Mouse (Mus musculus): ENCODE data around the gene Fpgt.

Gene Fpgt

DNA sequence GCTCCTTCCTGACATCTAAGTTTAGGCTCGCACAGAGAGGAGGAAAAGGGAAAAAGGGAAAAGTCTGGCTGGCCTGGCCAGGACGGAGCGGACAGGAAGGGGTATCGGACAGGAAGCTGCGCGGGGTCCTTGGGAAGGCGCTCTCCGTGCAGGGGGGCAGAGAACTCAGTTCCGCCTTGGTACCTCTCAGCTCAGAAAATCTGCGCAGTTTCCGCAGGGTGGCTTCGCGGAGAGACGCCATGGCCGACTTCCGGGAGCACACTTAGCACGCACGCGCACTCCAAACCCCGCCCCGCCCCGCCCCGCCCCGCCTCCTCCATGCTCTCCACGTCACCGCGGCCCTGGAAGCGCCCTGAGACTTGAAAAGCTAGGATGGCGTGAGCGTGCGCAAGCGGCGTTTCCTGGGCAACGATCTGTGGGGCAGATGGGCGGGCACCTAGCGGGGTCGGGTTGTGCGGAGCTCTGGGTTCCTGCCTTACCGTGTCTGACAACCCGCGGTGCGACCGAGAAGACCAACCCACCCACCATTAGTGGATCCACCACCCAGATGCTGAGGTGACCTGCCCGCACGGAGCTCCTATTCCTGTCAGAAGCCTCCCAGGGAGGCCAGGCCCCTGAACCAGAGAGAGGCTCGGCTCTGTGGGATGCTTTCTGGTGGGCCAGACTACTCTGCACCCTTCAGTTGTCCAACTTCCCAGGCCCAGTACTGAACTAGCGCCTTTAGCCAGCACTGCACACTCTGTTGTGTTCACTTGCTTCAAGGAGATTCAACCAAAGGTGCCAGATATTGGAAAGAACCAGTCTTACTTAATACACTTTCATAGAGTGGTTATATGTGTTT is at the start of gene Fpgt, which contains the start of gene Lrriq3:
Gene Fpgt (minus strand): TSS at position 288 of the 841 bp plus-strand sequence.
Gene Lrriq3 (plus strand): TSS at position 319 of the 841 bp plus-strand sequence.
- peak; percentile 71 to 74 for DNase-seq

DNA sequence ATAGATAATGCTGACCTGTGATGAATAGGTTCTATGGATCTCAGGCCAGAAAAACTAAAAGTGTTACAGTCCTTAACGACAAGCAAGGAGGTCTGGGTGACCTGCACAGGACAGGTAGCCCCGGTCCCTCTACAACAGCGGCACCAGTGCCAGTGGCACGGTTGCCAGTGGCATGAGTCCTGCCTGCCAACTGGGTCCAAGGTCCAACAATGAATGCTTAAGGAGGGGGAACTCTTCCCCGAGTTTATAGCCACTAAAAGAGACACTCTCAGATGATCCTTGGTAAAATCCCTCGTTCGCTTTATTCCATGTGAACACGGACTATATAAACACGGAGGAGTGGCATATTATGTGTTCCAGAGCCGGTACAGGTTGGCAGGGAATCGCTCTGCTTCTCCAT is 47.8 kb upstream of the Fpgt start:
- no peak for DNase-seq

DNA sequence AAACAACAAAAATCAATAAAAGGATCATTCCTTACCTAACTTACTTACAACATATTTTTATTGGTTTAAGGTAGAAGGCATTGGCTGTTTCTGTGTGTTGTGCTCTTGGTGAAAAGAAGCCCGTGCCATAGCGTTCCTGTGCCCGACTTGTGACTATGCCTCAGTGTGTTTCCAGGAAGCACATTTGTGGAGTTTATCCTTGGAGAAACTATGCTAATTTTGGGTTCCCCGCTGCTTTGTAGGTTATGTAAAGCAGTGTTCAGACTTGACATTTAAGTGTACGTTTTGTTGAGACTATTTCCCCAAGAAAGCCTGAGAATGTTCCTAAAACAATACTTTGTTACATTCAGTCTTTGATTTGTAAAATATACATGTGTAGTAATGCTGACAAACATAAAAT is 44.5 kb upstream of the Fpgt start:
- DNase-seq, result no peak

DNA sequence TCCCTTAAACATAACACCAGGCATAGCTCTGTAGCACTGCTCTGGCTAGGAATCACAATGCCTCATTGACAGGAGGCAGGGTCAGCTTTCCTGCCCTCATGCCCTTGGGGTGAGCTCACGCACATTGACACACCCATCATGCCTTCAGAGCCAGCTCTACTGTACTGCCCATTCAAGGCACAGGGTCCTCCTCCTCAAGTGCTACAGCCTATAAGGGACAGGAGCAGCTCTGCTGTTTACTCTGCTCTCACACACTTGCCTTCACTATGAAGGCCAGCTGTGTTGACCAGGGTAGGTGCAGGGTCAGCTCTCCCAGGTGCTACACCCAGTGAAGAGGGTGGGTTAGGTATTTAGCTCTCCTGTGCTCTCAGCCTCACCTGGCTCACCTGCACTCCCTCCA is 12.8 kb upstream of the Fpgt start:
- no peak for DNase-seq

DNA sequence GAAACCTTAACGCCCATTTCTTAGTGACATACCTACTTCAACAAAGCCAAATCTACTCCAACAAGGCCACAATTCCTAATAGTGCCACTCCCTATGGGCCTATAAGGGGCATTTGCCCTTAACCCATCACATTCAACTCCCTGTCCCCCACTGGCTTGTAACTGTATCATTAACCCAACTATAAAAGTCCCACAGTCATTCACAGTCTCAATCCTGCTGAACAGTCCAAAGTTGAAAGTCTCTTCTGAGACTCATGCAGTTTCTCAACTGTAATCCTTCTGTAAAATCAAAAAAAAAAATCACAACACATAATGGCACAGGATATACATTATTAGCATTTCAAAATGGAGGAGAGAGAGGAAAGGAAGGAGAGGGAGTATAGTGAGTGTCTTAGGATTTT is 6.1 kb upstream of the Fpgt start:
- no peak for DNase-seq

DNA sequence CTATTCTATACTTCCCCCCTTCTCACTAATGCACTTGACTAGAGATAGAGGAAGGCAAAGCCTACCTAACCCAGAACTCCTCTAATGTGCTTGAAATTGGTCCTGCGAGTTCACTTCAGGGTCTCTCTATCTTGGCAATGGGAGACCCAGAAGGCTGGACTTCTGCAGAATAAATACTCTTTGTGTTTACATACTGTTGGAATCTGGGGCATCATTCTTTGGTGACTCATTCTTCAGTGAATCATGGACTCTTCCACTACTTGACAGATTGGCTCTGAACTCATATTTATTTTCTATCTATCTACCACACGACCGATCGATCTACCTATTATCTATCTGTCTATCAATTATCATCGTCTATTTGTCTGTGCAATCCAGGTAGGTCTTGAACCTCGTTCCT is 1.1 kb downstream of the Fpgt start:
- no peak for DNase-seq

DNA sequence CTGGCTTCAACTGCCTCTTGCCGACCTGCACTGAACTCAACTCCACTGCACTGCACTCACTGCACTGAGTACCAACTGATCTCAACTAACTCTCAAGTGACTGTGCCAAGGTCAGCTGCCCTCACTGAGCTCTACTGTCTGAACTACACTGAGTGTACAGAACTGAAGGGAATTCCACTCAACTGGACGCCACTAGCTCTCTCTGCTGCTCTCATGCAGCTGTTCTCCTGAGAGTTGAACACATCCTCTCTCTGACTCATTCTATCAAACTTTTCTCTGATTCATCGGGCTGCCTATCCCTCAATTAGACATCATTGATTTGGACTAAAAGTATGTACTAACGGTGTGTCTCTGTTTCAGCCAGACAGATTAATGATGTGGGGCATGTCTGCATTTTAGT is 15.3 kb downstream of the Fpgt start:
- DNase-seq, result no peak

DNA sequence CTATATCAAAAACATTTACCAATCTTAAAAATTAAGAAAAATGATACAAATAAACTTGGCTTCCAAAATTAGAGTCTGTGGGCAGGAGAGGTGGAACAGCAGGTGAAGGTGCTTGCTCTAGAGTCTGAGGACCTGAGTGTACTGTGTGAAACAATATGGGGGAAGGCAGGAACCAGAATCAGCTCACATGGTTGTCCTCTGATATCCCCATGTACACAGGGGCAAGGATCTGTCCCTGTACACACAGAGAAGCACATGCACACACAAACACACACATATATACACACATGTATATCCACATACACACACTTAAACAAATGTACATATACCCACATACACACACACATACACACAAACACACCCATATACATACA is 33.8 kb downstream of the Fpgt start:
- DNase-seq, result no peak

DNA sequence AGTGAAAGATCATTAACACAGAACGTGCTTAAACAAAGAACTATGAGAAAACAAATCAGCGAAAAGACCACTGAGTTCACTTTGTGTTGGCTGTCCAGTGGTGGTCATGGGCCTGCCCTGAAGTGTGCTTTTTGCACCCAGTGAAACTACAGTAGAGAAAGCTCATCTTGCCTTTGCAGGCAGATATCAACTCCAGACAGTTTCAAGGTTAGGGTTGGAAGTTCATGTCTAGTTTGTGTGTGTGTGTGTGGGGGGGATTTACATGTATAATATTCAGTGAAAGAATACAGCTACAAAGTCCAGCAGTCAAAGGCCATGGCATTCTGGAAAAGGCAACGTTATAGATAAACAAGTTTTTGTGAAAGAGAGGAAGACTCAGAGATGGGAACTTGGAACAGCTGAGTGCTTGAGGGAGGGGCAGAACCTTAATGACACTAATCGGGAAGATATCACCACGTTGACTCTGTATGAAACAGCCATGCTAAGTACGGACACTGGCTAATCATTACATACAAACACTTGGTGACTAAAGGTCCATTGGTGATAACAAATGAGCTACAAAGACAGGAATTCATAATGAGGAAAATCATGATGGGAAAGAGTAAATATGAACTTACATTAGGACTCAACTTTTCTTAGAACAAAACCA is 34.3 kb downstream of the Fpgt start:
- DNase-seq, result no peak

DNA sequence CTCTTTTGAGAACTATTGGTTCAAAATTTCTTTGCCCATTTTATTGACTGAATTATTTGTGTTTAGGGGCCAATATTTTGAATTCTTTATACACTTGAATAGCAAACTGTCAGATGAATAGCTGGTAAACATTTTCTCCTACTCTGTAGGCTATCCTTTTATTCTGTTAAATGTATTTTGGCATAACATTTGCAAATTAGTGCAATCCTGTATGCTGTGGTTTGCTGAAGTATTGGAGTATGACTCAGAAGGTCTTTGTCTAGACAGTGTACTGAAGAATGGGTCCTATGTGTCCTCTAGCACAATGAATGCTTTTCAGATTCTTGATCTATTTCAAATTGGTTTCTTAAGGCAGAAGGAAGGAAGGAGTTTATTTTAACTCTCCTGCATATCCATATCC is 35.6 kb downstream of the Fpgt start:
- no peak for DNase-seq

DNA sequence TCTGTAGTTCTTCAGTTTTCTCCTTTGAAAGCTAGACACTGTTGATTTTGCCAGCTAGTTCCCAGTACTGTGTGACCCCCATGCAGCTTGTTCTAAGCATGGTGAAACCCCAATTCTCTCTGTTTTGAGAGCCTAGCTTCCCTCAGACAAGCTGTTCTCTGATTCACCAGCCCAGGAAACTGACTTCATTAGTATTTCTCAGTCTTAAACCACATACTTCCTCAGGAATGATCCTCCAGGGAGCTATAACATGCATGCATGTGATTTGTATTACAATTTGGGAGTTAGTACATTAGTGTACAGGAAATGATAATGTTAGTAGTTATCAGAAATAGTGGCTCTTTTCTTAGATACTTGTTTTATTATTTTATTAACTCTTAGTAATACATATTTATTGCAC is 36.6 kb downstream of the Fpgt start:
- DNase-seq, result no peak

DNA sequence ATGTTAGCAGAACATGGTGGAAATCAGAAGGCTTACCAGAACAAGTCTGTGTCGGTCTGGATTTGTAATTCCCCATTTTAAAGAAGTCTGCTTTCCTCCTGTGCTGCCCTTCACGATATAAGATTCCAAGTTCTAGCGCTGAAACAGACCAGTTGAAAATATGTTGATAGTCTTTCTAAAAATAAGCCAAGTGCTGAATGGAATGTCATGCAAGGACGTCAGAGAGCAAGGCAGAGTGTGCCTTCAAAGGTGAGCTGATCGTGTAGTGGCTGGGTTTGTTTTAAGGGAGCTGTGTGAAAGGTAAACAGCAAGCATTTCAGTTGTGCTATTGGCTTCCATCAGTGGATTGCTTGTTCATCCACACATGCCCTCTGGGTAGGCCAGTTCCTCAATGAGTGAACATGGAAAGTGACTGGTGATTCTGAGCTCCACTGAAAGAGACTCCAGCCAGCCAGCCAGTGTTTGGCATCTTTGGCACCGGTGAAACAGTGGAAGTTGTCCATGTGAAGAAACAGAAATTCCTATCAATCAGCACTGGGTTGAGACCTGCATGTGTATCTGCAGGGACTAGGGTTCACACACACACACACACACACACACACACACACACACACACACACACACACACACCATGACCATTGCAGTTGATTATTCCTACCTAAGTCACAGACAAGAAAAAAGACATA is 37.8 kb downstream of the Fpgt start, which contains the start of gene Tnni3k:
Gene Tnni3k (minus strand): TSS at position 177 of the 686 bp plus-strand sequence.
- no peak for DNase-seq

DNA sequence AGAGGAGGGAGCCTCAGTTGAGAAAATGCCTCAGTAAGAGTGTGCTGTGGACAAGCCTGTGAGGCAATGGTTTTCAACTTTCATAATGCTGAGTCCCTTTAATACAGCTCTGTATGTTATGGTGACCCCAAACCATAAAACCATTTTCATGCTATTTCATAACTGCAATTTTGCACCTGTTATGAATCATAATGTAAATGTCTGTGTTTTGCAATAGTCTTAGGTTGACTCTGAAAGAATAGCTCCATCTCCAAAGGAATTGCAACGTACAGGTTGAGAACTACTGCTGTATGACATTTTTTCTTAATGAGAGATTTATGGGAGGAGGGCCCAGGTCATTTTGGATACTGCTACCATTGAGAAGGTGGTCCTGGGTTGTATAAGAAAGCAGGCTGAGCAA is 40.0 kb downstream of the Fpgt start:
- DNase-seq, result no peak

DNA sequence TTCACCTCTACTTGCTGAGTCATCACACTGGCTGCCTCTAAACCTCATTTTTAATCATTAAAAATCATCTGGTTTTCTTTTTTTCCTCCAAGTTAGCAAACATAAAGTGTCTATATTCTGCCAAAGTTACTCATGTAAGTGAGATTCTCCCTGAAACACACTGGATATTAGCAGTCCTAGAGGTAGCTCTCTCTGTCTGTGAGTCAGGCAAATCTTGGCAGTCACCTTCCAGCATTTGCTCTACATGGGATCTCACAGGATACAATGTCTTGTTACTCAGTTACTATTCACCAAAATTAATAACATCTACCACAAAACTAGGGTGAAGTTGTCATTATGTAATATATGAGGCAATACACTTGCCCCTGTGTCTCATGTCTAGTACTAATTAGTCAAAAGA is 41.2 kb downstream of the Fpgt start:
- no peak for DNase-seq

DNA sequence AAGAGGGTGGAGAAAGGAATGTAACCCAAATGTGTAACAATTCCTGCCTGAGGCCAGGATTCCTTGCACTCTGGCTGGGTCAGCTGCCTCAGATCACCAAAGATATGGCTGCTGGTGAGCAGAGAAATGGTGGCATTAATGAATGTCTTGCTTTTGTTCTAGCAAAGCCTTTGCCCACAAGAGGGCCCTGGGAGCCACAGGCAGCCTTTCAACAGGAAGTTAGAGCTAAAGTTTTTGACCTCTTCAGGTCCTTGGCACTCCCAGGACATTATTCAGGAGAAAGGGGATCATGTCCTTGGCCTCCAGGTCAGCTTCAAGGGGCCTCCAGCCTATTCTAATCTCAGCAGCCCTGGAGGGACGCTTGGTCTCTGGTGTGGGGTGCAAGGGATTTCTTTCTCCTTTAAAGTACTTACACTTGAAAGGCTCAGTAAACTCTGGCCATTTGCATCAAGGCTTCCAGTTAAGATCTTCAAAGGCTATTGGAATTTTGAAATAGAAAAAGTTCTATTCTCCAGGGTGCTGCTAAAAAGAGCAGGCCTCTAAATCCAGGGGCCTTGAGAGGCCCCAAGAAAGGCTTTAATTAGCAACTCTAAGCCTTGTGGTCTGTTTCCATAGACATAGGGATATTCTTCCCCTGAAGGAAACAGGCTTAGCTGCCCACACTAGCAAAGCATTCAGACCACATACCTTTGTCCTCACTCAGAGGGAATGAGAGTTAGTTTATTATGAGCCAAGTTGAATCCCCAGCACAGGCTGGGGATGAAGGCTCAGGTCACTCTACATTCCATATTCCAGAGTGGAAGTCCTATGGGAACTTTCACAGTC is 54.0 kb downstream of the Fpgt start:
- no peak for DNase-seq

Measured in B cell, adult 2 months (primary cell).